Mouse (Mus musculus): Measurements from ENCODE around the gene Tmem132a.

DNA sequence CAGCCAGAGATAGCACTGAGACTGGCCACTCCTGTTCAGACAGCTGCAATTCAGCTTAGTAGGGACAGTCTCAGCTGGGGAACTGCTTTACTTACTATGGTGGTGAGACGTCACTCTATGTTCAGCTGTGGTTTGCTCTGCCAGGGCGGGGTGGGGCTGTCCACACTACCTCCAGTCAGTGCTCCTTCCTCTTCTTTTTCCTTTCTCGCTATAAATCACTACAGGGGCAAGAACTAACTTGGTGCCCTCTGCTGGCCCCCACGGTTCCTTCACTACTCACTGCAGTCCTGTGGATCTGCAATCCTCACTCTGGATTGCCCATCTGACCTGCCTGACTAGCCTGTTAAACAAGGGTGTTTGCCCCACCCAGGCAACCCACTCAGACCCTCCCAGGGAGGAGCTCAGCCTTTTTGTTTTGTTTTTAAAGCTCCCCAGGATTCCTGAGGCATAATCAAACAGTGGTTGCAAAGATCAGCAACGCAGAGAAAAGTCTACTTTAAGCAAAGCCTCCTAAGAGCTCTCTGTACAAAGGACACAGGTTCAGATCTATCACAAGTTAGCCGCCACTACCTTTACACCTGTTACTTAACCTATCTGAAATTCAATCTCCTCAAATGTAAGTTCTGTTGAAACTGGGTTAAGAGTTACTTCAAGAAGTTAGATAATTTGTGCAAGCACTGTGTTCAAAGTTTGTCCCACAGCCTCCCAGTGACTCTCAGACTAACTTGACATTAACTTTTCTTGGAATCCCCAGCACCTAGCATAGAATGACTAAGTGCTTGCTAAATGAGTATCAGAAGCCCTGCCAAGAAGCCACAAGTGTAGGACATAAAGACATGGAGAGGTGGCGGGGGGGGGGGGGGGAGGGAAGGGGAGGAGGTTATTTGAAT is 10.6 kb upstream of the Tmem132a start:
- TF ChIP-seq GATA1 (IDR thresholded peaks at IDR 0.05; ENCODE audit: borderline replicate concordance, low read length), result no peak
- no peak for TF ChIP-seq FLI1 (IDR thresholded peaks at IDR 0.05; ENCODE audit: low read length)

Measured in megakaryocyte, embryonic 14.5 days (primary cell).